Mouse (Mus musculus): ENCODE measurements at regions not wholly inside any gene's neighbourhood (a gene's known extent, or its start where the extent isn't known, plus 50 kb on each side); places are given as distances from the start of the nearest gene placed in this dataset.

DNA sequence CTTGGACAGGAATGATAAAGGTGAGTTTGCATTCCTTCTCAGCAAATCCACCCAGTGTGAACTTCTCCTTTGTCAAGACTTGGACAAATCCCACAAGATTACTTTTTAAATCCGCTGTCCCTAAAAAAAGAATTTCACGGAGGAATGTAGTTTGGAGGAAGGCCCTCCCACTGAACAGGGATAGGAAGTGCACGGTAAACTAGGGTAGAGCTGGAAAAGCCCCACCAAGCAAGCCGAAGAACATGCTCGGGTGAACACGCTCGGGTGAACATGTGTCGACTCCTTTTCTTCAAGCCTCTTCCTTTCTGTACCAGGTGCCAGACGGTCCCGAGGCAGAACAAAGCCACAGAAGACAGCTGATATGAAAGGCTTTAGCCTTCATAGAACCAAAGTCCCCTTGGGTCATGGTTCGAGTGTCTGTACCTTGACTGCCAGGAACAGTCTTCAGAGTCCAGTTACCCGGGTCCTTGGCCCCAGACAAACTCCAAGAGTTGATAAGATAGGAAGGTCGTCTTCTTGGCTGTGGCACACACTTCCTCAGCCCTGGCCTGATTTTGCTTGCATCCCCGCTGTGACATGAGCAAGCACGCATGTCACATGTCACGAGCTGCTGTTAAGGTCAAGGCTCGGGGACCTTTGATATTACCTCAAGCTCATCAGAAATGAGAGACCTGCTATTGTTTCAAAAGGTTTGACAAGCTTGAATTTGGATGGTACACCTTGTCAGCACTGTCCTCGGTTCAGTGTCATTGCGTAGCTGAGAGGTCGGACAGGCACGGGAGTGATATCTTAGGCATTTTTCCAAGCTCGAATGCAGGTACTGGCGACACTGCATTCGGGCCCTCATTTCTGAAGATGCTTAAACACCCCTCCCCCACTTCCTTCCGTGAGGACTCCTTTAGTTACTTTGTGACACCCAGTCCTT is 51.5 kb upstream of the Ryk start:
- H3K4me2 ChIP-seq: no peak overlapping the region
- no peak for ATAC-seq (replicated peaks)
- no peaks in the 10 kb centered on the region for H3K27me3 ChIP-seq (replicated peaks)
- 59% methylated on average over 25 of the region's 25 CpGs for WGBS
- H3K9me3 ChIP-seq: no peaks in the 10 kb centered on the region
- 0 out of 2 replicates have a peak, but pooled peaks cover 3% of the 10 kb centered on the region for H3K4me1 ChIP-seq
- no peak overlapping the region for H3K9ac ChIP-seq
- no peak overlapping the region for H3K4me3 ChIP-seq
- H3K36me3 ChIP-seq (replicated peaks): no peaks in the 10 kb centered on the region
- no peak overlapping the region for H3K27ac ChIP-seq

DNA sequence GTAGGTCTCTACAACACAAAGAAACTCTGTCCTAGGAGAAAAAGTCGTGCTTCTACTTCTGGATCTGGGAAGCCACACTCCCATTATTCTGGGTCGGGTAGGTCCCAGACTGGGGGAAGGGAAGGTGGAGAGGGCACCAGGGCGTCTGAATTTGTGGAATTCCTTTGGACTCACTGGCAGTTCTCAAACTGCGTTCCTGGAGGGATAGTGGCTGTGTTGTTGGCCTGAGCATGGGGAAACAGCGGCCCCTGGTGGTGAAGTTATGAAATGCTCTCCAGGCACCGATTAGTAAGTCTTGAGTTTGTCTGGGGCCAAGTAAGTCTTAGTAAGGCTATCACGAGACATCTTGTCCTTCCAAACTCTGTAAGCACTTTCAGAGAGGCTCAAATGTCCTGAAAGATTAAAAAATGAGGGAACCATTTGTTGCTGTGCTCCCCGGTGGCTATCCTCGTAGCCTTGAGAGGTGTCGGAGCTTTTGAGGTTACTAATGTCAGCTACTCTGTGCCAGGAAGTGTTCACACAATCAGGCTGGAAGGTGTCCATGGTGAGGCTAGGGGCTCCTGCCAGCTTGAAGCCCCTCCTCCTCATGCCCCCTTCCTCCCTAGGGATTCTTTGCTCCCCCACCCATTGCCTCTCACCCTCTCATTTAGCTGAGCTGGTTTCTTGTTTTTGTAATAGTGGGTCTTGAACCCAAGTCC is 50.2 kb upstream of the Ryk start:
- WGBS: 14% methylated on average over 10 of the region's 10 CpGs

More for the DNA sequence above, 50.2 kb upstream of the Ryk start:
- no peak overlapping the region for H3K4me3 ChIP-seq
- H3K4me2 ChIP-seq: no peak overlapping the region
- H3K9ac ChIP-seq: no peak overlapping the region
- no peaks in the 10 kb centered on the region for H3K27me3 ChIP-seq (replicated peaks)
- H3K4me1 ChIP-seq: 0 out of 2 replicates have a peak, but pooled peaks cover 3% of the 10 kb centered on the region
- no peaks in the 10 kb centered on the region for H3K9me3 ChIP-seq
- no peak overlapping the region for H3K27ac ChIP-seq
- no peaks in the 10 kb centered on the region for H3K36me3 ChIP-seq (replicated peaks)
- ATAC-seq (replicated peaks): peak; percentile 80
